Mouse (Mus musculus) thymus, postnatal 4 days (tissue): ENCODE measurements at regions not wholly inside any gene's neighbourhood (a gene's known extent, or its start where the extent isn't known, plus 50 kb on each side); places are given as distances from the start of the nearest gene placed in this dataset.

Experiments used
- DNase-seq: peaks from one replicate; pipeline ENCODE4 v3.0.0; 2021

GRCm38 (mm10) chr13:111979428-111980204, 170.8 kb upstream of the Map3k1 start:
- no peak for DNase-seq

GRCm38 (mm10) chr13:111980205-111980595, 171.4 kb upstream of the Map3k1 start:
- DNase-seq, result no peak

- no peak for DNase-seq
Measured at GRCm38 (mm10) chr13:111981103-111981502, 172.3 kb upstream of the Map3k1 start.

GRCm38 (mm10) chr13:111982796-111983460, 174.1 kb upstream of the Map3k1 start:
- DNase-seq, result no peak

- peak; percentile 62 for DNase-seq
Measured at GRCm38 (mm10) chr13:111984081-111984574, 175.3 kb upstream of the Map3k1 start.

- no peak for DNase-seq
Measured at GRCm38 (mm10) chr13:111985406-111985805, 176.6 kb upstream of the Map3k1 start.

GRCm38 (mm10) chr13:111986681-111987080, 177.9 kb upstream of the Map3k1 start:
- peak; percentile 55 for DNase-seq

GRCm38 (mm10) chr13:111987420-111987819, 178.6 kb upstream of the Map3k1 start:
- no peak for DNase-seq

- DNase-seq, result no peak
Measured at GRCm38 (mm10) chr13:111990913-111991534, 182.2 kb upstream of the Map3k1 start.

- no peak for DNase-seq
Measured at GRCm38 (mm10) chr13:111992075-111992847, 183.5 kb upstream of the Map3k1 start.

- DNase-seq, result peak; percentile 55
Measured at GRCm38 (mm10) chr13:111994862-111995490, 186.2 kb upstream of the Map3k1 start.

- peak; percentile 53 for DNase-seq
Measured at GRCm38 (mm10) chr13:111995716-111996115, 186.9 kb upstream of the Map3k1 start.

- DNase-seq, result no peak
Measured at GRCm38 (mm10) chr13:111996910-111997309, 188.1 kb upstream of the Map3k1 start.

- no peak for DNase-seq
Measured at GRCm38 (mm10) chr13:111997980-111998945, 189.5 kb upstream of the Map3k1 start.

GRCm38 (mm10) chr13:111999647-112000292, 191.0 kb upstream of the Map3k1 start:
- DNase-seq, result no peak

- no peak for DNase-seq
Measured at GRCm38 (mm10) chr13:112000293-112000665, 191.5 kb upstream of the Map3k1 start.

- DNase-seq, result no peak
Measured at GRCm38 (mm10) chr13:112000696-112001095, 191.9 kb upstream of the Map3k1 start.

GRCm38 (mm10) chr13:112001155-112002025, 192.6 kb upstream of the Map3k1 start:
- peak; percentile 80 for DNase-seq

GRCm38 (mm10) chr13:112002661-112003347, 194.0 kb upstream of the Map3k1 start:
- DNase-seq, result peak; percentile 77
